Mouse (Mus musculus): Measurements from ENCODE around the gene Rbm39.

DNA sequence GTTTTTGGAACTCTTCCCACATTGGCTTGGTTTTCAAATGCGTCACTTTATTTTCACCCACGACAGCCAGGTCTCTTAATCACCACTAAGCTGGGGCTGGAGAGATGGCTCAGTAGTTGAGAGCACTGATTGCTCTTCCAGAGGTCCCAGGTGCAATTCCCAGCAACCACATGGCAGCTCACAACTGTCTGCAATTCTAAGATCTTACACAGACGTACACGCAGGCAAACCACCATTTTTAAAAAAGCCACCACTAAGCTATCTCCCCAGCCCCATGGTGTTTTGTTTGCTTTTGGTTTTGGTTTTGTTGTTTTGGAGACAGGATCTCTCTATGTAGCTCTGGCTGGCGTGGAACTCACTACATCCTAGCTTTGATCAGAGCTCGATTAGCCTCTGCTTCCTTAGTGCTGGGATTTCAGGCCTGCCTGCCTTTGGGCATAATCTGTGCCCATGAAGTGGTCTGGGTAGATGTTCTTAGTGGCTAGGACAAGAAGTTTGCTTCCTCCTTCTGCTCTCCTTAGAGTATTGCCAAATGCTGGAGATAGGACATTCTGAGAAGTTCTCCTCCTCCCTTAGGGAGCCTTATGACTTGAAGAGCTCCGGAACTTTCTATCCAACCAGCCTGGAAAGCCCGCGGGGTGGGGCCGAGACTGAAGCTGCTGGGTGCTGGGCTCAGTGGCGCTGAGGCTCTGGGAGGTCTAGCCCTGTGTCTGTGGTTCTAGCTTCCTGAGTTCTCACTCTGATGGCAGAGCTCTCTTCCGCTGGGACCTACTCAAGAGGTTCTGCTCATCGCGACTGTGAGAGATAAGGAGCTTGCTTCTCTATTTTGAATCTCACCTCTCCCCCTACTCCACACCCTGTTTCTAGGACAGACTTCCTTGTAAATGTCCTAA is 10.2 kb upstream of the Rbm39 start:
- TF ChIP-seq POLR2A (IDR thresholded peaks at IDR 0.05; ENCODE audit: borderline replicate concordance, low read depth, low read length) = no peak
- no peak for TF ChIP-seq CTCF (IDR thresholded peaks at IDR 0.05; ENCODE audit: low read depth, low read length)

All from bone marrow macrophage, adult 2 months (primary cell).